Mouse (Mus musculus): ENCODE measurements around the gene Rimkla. TPM values are rescaled to one million over a fixed set of nuclear protein-coding genes. Genes with fewer than 3 reads are reported as not detected.

The Rimkla gene
- polyA plus RNA-seq, 1 experiment from 2014 or later = 2.3 TPM

- Histone ChIP-seq H3K36me3 (ENCODE audit: control insufficient read depth, insufficient read depth, low read length) (no peaks in the 10 kb centered on the region), H3K9me3 (ENCODE audit: control insufficient read depth, low read length) (no peaks in the 10 kb centered on the region), H3K9ac (ENCODE audit: low read depth, low read length) (no peak overlapping the region), H3K4me1 (ENCODE audit: control insufficient read depth, insufficient read depth, low read length) (peaks cover 13% of the 10 kb centered on the region; the same call in 1 of the 2 replicates), H3K4me2 (replicated peaks; ENCODE audit: low read depth, low read length) (no peak overlapping the region), H3K27ac (ENCODE audit: low read depth, low read length) (no peak overlapping the region), H3K27me3 (ENCODE audit: control insufficient read depth, insufficient read depth, low read length) (no peaks in the 10 kb centered on the region), H3K4me3 (ENCODE audit: low read length) (no peak overlapping the region)
- ATAC-seq (ENCODE audit: low FRiP score, low TSS enrichment) = peak; percentile 77
- WGBS = 47% methylated on average over 11 of the region's 11 CpGs
Observed at GRCm38 (mm10) chr4:119462858-119463755, 29.3 kb downstream of the Rimkla start.

GRCm38 (mm10) chr4:119462457-119462856 lies 30.0 kb downstream of the Rimkla start:
- no peak overlapping the region for H3K27ac ChIP-seq (ENCODE audit: low read depth, low read length)
- no peak overlapping the region for H3K4me3 ChIP-seq (ENCODE audit: low read length)
- peak; percentile 18; the same call in 1 of the 2 replicates for ATAC-seq (ENCODE audit: low FRiP score, low TSS enrichment)
- H3K9me3 ChIP-seq (ENCODE audit: control insufficient read depth, low read length) = no peaks in the 10 kb centered on the region
- no peak overlapping the region for H3K4me2 ChIP-seq (replicated peaks; ENCODE audit: low read depth, low read length)
- H3K9ac ChIP-seq (ENCODE audit: low read depth, low read length) = no peak overlapping the region
- H3K27me3 ChIP-seq (ENCODE audit: control insufficient read depth, insufficient read depth, low read length) = no peaks in the 10 kb centered on the region
- H3K4me1 ChIP-seq (ENCODE audit: control insufficient read depth, insufficient read depth, low read length) = peaks cover 13% of the 10 kb centered on the region; the same call in 1 of the 2 replicates
- H3K36me3 ChIP-seq (ENCODE audit: control insufficient read depth, insufficient read depth, low read length) = no peaks in the 10 kb centered on the region
- WGBS = 85% methylated on average over 3 of the region's 3 CpGs

DNA sequence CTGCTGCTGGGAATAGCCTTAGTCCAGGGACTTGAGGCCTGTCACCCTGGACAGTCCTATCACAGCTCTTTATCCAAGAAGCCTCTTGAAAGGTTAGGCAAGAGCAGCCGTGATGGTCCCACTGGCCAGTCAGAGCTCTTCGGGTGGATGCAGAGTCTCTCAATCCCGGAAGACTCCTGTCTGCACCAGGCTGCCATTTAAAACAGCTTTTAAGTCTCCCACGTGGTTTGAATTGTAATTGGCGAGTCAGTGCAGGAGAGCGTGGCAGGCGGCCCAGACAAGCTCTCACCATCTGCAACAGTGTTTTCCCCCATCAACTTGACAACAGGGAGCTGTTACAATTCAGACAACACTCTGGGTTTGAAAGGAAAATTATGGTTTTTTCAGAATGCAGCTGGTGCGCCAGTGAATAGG lies 31.7 kb downstream of the Rimkla start:
- Histone ChIP-seq H3K9ac (ENCODE audit: low read depth, low read length) (no peak overlapping the region), H3K4me1 (ENCODE audit: control insufficient read depth, insufficient read depth, low read length) (peaks cover 13% of the 10 kb centered on the region; the same call in 1 of the 2 replicates), H3K4me3 (ENCODE audit: low read length) (no peak overlapping the region), H3K9me3 (ENCODE audit: control insufficient read depth, low read length) (no peaks in the 10 kb centered on the region), H3K27me3 (ENCODE audit: control insufficient read depth, insufficient read depth, low read length) (no peaks in the 10 kb centered on the region), H3K4me2 (replicated peaks; ENCODE audit: low read depth, low read length) (no peak overlapping the region), H3K36me3 (ENCODE audit: control insufficient read depth, insufficient read depth, low read length) (no peaks in the 10 kb centered on the region), H3K27ac (ENCODE audit: low read depth, low read length) (no peak overlapping the region)
- peak; percentile 62 for ATAC-seq (ENCODE audit: low FRiP score, low TSS enrichment)
- WGBS = 27% methylated on average over 8 of the region's 8 CpGs

DNA sequence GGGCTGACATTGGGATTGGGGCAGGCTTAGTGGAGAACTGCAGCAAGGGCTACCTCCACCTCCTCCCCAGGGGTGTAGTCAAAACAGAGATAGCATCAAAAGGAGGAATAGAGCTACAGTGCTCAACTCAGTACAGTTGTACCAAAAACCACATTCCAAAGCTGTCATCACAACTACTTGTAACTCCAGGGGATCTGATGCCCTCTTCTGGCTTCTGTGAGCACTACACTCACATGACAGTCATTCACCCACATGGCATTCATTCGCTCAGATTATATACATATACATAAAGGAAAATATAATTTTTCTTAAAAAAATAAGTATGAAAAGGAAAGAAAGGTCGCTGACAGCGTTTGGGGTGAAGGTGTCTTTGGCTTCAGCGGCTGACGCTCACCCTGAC lies 32.1 kb downstream of the Rimkla start:
- 61% methylated on average over 5 of the region's 5 CpGs for WGBS
- no peaks in the 10 kb centered on the region for H3K36me3 ChIP-seq (ENCODE audit: control insufficient read depth, insufficient read depth, low read length)
- H3K9ac ChIP-seq (ENCODE audit: low read depth, low read length) = no peak overlapping the region
- no peak overlapping the region for H3K4me3 ChIP-seq (ENCODE audit: low read length)
- H3K27me3 ChIP-seq (ENCODE audit: control insufficient read depth, insufficient read depth, low read length) = no peaks in the 10 kb centered on the region
- ATAC-seq (ENCODE audit: low FRiP score, low TSS enrichment) = no peak
- H3K27ac ChIP-seq (ENCODE audit: low read depth, low read length) = no peak overlapping the region
- H3K9me3 ChIP-seq (ENCODE audit: control insufficient read depth, low read length) = no peaks in the 10 kb centered on the region
- peaks cover 13% of the 10 kb centered on the region; the same call in 1 of the 2 replicates for H3K4me1 ChIP-seq (ENCODE audit: control insufficient read depth, insufficient read depth, low read length)
- no peak overlapping the region for H3K4me2 ChIP-seq (replicated peaks; ENCODE audit: low read depth, low read length)

DNA sequence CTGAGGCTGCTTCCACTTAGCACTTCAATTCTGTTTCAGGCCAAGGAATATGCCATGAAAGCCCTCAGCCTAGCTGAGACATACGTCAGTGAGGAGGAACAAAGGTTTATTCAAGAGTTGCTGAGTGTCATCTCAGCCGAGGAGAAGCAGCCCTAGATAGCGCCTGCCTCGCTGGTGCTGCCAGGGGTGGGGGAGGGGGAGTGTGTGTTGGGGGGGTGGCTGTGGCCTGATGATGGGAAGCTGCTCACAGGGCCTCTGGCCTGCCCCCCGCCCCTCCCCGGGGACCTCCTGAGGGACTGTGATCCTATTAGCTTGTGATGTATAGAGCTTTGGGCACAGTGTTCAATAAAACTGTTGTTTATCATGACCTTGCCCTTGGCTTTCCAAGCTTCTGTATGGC lies 38.9 kb downstream of the Rimkla start:
- no peak for ATAC-seq (ENCODE audit: low FRiP score, low TSS enrichment)
- H3K4me3 ChIP-seq (ENCODE audit: low read length) = no peak overlapping the region

DNA sequence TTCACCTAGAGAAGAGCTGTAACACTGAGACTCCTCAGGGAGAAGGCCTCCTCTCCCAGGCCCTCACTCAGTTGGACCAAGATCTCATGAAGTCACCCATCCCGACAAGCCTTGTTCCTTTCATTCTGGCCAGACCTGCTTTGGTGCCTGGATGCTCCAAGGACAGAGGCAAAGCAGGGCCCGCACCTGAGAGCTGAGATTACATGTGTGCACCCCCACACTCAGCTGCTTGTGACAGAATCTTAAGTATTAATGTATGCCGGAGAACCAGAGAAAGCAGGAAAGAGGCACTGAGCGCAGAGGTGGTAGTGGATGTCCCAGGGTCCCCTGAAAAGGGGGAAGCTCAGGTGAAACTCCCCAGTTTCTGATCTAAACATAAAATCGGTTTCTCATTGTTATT lies 39.3 kb downstream of the Rimkla start:
- Histone ChIP-seq H3K4me1 (ENCODE audit: control insufficient read depth, insufficient read depth, low read length) (peaks cover 4% of the 10 kb centered on the region; the same call in 1 of the 2 replicates), H3K27me3 (ENCODE audit: control insufficient read depth, insufficient read depth, low read length) (no peaks in the 10 kb centered on the region), H3K36me3 (ENCODE audit: control insufficient read depth, insufficient read depth, low read length) (no peaks in the 10 kb centered on the region), H3K4me2 (replicated peaks; ENCODE audit: low read depth, low read length) (no peak overlapping the region), H3K9me3 (ENCODE audit: control insufficient read depth, low read length) (no peaks in the 10 kb centered on the region), H3K9ac (ENCODE audit: low read depth, low read length) (no peak overlapping the region), H3K4me3 (ENCODE audit: low read length) (no peak overlapping the region), H3K27ac (ENCODE audit: low read depth, low read length) (no peak overlapping the region)
- no peak for ATAC-seq (ENCODE audit: low FRiP score, low TSS enrichment)
- WGBS = 74% methylated on average over 5 of the region's 5 CpGs

More for the DNA sequence above, 38.9 kb downstream of the Rimkla start:
- H3K27ac ChIP-seq (ENCODE audit: low read depth, low read length) = no peak overlapping the region
- no peaks in the 10 kb centered on the region for H3K27me3 ChIP-seq (ENCODE audit: control insufficient read depth, insufficient read depth, low read length)
- H3K4me2 ChIP-seq (replicated peaks; ENCODE audit: low read depth, low read length) = no peak overlapping the region
- H3K36me3 ChIP-seq (ENCODE audit: control insufficient read depth, insufficient read depth, low read length) = no peaks in the 10 kb centered on the region
- H3K4me1 ChIP-seq (ENCODE audit: control insufficient read depth, insufficient read depth, low read length) = peaks cover 4% of the 10 kb centered on the region; the same call in 1 of the 2 replicates
- WGBS = 42% methylated on average over 6 of the region's 6 CpGs
- no peak overlapping the region for H3K9ac ChIP-seq (ENCODE audit: low read depth, low read length)
- H3K9me3 ChIP-seq (ENCODE audit: control insufficient read depth, low read length) = no peaks in the 10 kb centered on the region

DNA sequence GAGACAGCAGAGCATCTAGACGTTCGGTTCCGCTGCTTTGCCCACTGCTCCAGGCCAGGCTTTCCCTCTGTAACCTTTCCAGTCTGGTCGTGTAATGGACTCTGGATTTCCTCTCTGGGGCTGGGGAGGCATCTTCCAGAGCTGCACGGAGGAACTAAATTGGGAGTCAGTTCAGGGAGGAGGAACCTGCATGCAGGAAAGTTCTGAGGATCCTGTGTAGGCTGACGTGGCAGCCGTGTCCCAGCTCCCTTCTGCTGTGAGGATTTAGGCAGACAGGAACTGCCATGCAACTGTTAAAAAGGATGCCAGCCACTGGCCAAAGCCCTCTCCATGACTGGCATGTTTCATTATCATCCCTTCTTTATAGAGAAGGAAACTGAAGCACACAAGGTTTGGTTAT lies 42.0 kb downstream of the Rimkla start:
- H3K4me1 ChIP-seq (ENCODE audit: control insufficient read depth, insufficient read depth, low read length) = peaks cover 4% of the 10 kb centered on the region; the same call in 1 of the 2 replicates
- H3K36me3 ChIP-seq (ENCODE audit: control insufficient read depth, insufficient read depth, low read length) = no peaks in the 10 kb centered on the region
- H3K9me3 ChIP-seq (ENCODE audit: control insufficient read depth, low read length) = no peaks in the 10 kb centered on the region
- 56% methylated on average over 7 of the region's 7 CpGs for WGBS
- H3K27ac ChIP-seq (ENCODE audit: low read depth, low read length) = no peak overlapping the region
- H3K27me3 ChIP-seq (ENCODE audit: control insufficient read depth, insufficient read depth, low read length) = no peaks in the 10 kb centered on the region
- H3K4me3 ChIP-seq (ENCODE audit: low read length) = no peak overlapping the region
- no peak overlapping the region for H3K4me2 ChIP-seq (replicated peaks; ENCODE audit: low read depth, low read length)
- ATAC-seq (ENCODE audit: low FRiP score, low TSS enrichment) = no peak
- H3K9ac ChIP-seq (ENCODE audit: low read depth, low read length) = no peak overlapping the region

DNA sequence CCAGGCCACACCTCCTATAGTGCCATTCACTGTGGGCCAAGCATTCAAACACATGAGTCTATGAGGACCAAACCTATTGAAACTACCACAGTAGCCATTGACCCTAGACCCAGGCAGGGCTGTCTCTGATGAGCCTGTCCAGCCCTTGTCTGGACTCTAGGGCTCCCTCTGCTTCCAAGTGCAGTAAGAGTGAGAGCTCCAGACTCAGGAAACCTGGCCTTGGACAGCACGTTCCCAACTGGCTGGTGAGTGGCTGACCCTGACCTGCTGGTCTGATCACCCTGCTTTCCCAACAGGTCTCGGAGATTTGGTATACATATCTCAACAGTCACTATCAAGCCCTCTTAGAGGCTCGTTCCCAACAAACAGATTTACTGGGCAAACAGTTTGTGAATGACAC lies 44.6 kb downstream of the Rimkla start:
- ATAC-seq (ENCODE audit: low FRiP score, low TSS enrichment) = no peak
- Histone ChIP-seq H3K27me3 (ENCODE audit: control insufficient read depth, insufficient read depth, low read length) (no peaks in the 10 kb centered on the region), H3K36me3 (ENCODE audit: control insufficient read depth, insufficient read depth, low read length) (no peaks in the 10 kb centered on the region), H3K4me1 (ENCODE audit: control insufficient read depth, insufficient read depth, low read length) (no peaks in the 10 kb centered on the region), H3K27ac (ENCODE audit: low read depth, low read length) (no peak overlapping the region), H3K4me3 (ENCODE audit: low read length) (no peak overlapping the region), H3K9ac (ENCODE audit: low read depth, low read length) (no peak overlapping the region), H3K9me3 (ENCODE audit: control insufficient read depth, low read length) (no peaks in the 10 kb centered on the region), H3K4me2 (replicated peaks; ENCODE audit: low read depth, low read length) (no peak overlapping the region)
- 79% methylated on average over 3 of the region's 3 CpGs for WGBS

- no peak for ATAC-seq (ENCODE audit: low FRiP score, low TSS enrichment)
- no peak overlapping the region for H3K4me2 ChIP-seq (replicated peaks; ENCODE audit: low read depth, low read length)
- H3K9me3 ChIP-seq (ENCODE audit: control insufficient read depth, low read length) = no peaks in the 10 kb centered on the region
- no peaks in the 10 kb centered on the region for H3K27me3 ChIP-seq (ENCODE audit: control insufficient read depth, insufficient read depth, low read length)
- H3K9ac ChIP-seq (ENCODE audit: low read depth, low read length) = no peak overlapping the region
- WGBS = 94% methylated on average over 6 of the region's 6 CpGs
- no peaks in the 10 kb centered on the region for H3K4me1 ChIP-seq (ENCODE audit: control insufficient read depth, insufficient read depth, low read length)
- no peak overlapping the region for H3K4me3 ChIP-seq (ENCODE audit: low read length)
- H3K36me3 ChIP-seq (ENCODE audit: control insufficient read depth, insufficient read depth, low read length) = no peaks in the 10 kb centered on the region
- H3K27ac ChIP-seq (ENCODE audit: low read depth, low read length) = no peak overlapping the region
Observed at GRCm38 (mm10) chr4:119447261-119447660, 45.2 kb downstream of the Rimkla start.
